Mouse (Mus musculus): ENCODE results near the gene Msmb. TPM values are rescaled to one million over a fixed set of nuclear protein-coding genes. Genes with fewer than 3 reads are reported as not detected.
"Not testable (repeated sequence)": the region's sequence is repeated elsewhere in the genome, so short reads cannot be mapped to it uniquely, and the experiment has no call there.

Gene Msmb
- total and polyA plus RNA-seq, 2 experiments from 2014 or later = not detected

GRCm38 (mm10) chr14:32120940-32121919, 20.6 kb upstream of the Msmb start:
- TF ChIP-seq CTCF (IDR thresholded peaks at IDR 0.05; ENCODE audit: low read depth) (no peak), EP300 (IDR thresholded peaks at IDR 0.05; ENCODE audit: low read depth) (no peak)
- 65% methylated on average over 11 of the region's 11 CpGs for WGBS
- Histone ChIP-seq H3K4me2 (ENCODE audit: low read depth, low read length) (no peak overlapping the region), H3K36me3 (replicated peaks; ENCODE audit: control insufficient read depth, insufficient read depth, low read length) (no peaks in the 10 kb centered on the region), H3K4me3 (ENCODE audit: low read depth, low read length) (no peak overlapping the region), H3K27ac (ENCODE audit: low read depth) (peak overlapping the region; percentile 25; the same call in 1 of the 2 replicates), H3K9ac (replicated peaks; ENCODE audit: low read depth, low read length) (no peak overlapping the region), H3K9me3 (replicated peaks; ENCODE audit: control insufficient read depth, low read length) (no peaks in the 10 kb centered on the region), H3K27me3 (ENCODE audit: control insufficient read depth, insufficient read depth, low read length) (no peaks in the 10 kb centered on the region), H3K4me1 (ENCODE audit: control insufficient read depth, insufficient read depth) (no peaks in the 10 kb centered on the region)
- ATAC-seq (ENCODE audit: insufficient read depth, low read depth) (peak; percentile 47; the same call in 1 of the 2 replicates), DNase-seq (ENCODE audit: low spot score) (no peak)

- ATAC-seq (ENCODE audit: insufficient read depth, low read depth) = no peak
- H3K9ac ChIP-seq (replicated peaks; ENCODE audit: low read depth, low read length) = no peak overlapping the region
- no peaks in the 10 kb centered on the region for H3K36me3 ChIP-seq (replicated peaks; ENCODE audit: control insufficient read depth, insufficient read depth, low read length)
- H3K27ac ChIP-seq (ENCODE audit: low read depth) = no peak overlapping the region
- no peak overlapping the region for H3K4me3 ChIP-seq (ENCODE audit: low read depth, low read length)
- H3K27me3 ChIP-seq (ENCODE audit: control insufficient read depth, insufficient read depth, low read length) = no peaks in the 10 kb centered on the region
- 33% methylated on average over 2 of the region's 2 CpGs for WGBS
- no peak overlapping the region for H3K4me2 ChIP-seq (ENCODE audit: low read depth, low read length)
- H3K9me3 ChIP-seq (replicated peaks; ENCODE audit: control insufficient read depth, low read length) = no peaks in the 10 kb centered on the region
- DNase-seq (ENCODE audit: low spot score) = peak; percentile 26
- TF ChIP-seq CTCF (IDR thresholded peaks at IDR 0.05; ENCODE audit: low read depth) = peak; percentile 50
- no peak for TF ChIP-seq EP300 (IDR thresholded peaks at IDR 0.05; ENCODE audit: low read depth)
- H3K4me1 ChIP-seq (ENCODE audit: control insufficient read depth, insufficient read depth) = no peaks in the 10 kb centered on the region
These were observed 19.9 kb upstream of the Msmb start for GRCm38 (mm10) chr14:32121920-32122315.

DNA sequence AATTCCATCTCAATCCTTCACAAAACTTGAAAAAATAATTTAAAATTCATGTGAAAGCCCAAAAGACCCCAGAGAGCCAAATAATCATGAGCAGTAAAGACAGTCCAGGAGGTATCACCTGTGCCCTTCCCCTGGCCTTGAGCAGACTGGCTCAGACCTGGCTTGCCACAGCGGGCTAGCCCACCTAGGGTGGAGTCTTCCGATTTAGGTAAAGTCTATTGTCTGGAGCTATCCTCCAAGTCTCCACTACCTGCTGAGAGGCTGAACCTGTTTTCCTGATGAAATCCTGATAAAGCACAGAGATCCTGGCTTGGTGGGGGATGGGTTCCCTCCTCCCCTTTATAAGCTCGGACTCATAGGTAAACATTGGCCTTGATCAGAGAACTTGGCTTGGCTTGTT, 17.6 kb upstream of the Msmb start:
- DNase-seq (ENCODE audit: low spot score) = no peak
- Histone ChIP-seq H3K9ac (replicated peaks; ENCODE audit: low read depth, low read length) (no peak overlapping the region), H3K4me3 (ENCODE audit: low read depth, low read length) (no peak overlapping the region), H3K36me3 (replicated peaks; ENCODE audit: control insufficient read depth, insufficient read depth, low read length) (no peaks in the 10 kb centered on the region), H3K9me3 (replicated peaks; ENCODE audit: control insufficient read depth, low read length) (no peaks in the 10 kb centered on the region), H3K27ac (ENCODE audit: low read depth) (no peak overlapping the region), H3K4me2 (ENCODE audit: low read depth, low read length) (no peak overlapping the region), H3K4me1 (ENCODE audit: control insufficient read depth, insufficient read depth) (no peaks in the 10 kb centered on the region), H3K27me3 (ENCODE audit: control insufficient read depth, insufficient read depth, low read length) (no peaks in the 10 kb centered on the region)
- 82% methylated on average over 3 of the region's 3 CpGs for WGBS
- TF ChIP-seq EP300 (IDR thresholded peaks at IDR 0.05; ENCODE audit: low read depth) = no peak
- no peak for TF ChIP-seq CTCF (IDR thresholded peaks at IDR 0.05; ENCODE audit: low read depth)
- ATAC-seq (ENCODE audit: insufficient read depth, low read depth) = no peak

- not testable (repeated sequence) for H3K4me2 ChIP-seq (ENCODE audit: low read depth, low read length); H3K9ac ChIP-seq (replicated peaks; ENCODE audit: low read depth, low read length); H3K27me3 ChIP-seq (ENCODE audit: control insufficient read depth, insufficient read depth, low read length); H3K4me3 ChIP-seq (ENCODE audit: low read depth, low read length); H3K4me1 ChIP-seq (ENCODE audit: control insufficient read depth, insufficient read depth); H3K27ac ChIP-seq (ENCODE audit: low read depth); H3K36me3 ChIP-seq (replicated peaks; ENCODE audit: control insufficient read depth, insufficient read depth, low read length); ATAC-seq (ENCODE audit: insufficient read depth, low read depth); H3K9me3 ChIP-seq (replicated peaks; ENCODE audit: control insufficient read depth, low read length); DNase-seq (ENCODE audit: low spot score)
- WGBS = 80% methylated on average over 5 of the region's 5 CpGs
These were observed 16.6 kb upstream of the Msmb start for GRCm38 (mm10) chr14:32125256-32125655.

DNA sequence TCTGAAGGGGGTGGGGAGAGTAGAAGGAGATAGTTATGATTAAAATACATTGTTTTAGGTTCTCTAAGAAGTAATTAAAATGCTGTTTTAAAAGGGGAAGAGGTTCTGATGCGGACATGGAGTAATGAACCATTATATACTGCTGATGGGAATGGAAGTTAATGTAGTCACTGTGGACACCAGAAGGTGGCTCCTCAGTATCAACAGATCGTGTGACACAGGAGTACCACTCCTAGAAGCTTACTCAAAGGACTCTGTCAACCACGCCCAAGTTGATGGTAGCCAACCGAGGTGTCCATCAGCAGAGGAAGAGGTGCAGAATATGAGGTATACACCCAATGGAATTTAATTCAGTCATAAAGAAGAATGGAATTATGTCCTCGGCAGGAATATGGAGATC, 13.4 kb upstream of the Msmb start:
- no peak overlapping the region for H3K4me3 ChIP-seq (ENCODE audit: low read depth, low read length)
- TF ChIP-seq EP300 (IDR thresholded peaks at IDR 0.05; ENCODE audit: low read depth) (no peak), CTCF (IDR thresholded peaks at IDR 0.05; ENCODE audit: low read depth) (no peak)
- 65% methylated on average over 5 of the region's 5 CpGs for WGBS

More for the DNA sequence above, 13.4 kb upstream of the Msmb start:
- Histone ChIP-seq H3K27ac (ENCODE audit: low read depth) (no peak overlapping the region), H3K36me3 (replicated peaks; ENCODE audit: control insufficient read depth, insufficient read depth, low read length) (no peaks in the 10 kb centered on the region), H3K4me2 (ENCODE audit: low read depth, low read length) (no peak overlapping the region), H3K9me3 (replicated peaks; ENCODE audit: control insufficient read depth, low read length) (no peaks in the 10 kb centered on the region), H3K9ac (replicated peaks; ENCODE audit: low read depth, low read length) (no peak overlapping the region), H3K27me3 (ENCODE audit: control insufficient read depth, insufficient read depth, low read length) (no peaks in the 10 kb centered on the region), H3K4me1 (ENCODE audit: control insufficient read depth, insufficient read depth) (no peaks in the 10 kb centered on the region)
- DNase-seq (ENCODE audit: low spot score) (no peak), ATAC-seq (ENCODE audit: insufficient read depth, low read depth) (no peak)

All from heart, postnatal 0 days (tissue).